Mouse (Mus musculus) right cerebral cortex, postnatal 10 days (tissue): ENCODE data around the gene Nudt1.
"Not testable (repeated sequence)": the region's sequence is repeated elsewhere in the genome, so short reads cannot be mapped to it uniquely, and the experiment has no call there.

Source experiments
- DNase-seq, 2 experiments: peaks; one replicate each; pipeline ENCODE4 v3.0.0; 2021; ENCODE audit warnings: low spot score in 2 of 2

Nudt1 gene

DNA sequence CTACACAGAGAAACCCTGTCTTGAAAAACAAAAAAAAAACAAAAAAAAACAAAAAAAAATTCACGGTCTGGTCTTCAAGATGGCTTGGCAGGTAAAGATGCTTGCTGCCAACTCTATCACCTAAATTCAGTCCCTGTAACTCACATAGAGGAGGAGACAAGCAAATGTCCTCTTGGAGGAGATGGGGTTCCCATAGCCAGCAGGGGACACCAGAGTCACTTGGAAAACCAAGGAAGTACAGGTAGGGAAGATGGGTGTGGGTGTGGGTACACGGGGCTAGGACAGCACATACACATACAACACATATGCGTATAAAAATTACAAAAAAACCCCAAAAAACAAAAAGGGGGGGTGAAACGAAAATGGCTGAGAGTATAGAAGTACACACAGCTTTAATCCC lies 21.4 kb downstream of the Nudt1 start:
- DNase-seq, result no peak

DNA sequence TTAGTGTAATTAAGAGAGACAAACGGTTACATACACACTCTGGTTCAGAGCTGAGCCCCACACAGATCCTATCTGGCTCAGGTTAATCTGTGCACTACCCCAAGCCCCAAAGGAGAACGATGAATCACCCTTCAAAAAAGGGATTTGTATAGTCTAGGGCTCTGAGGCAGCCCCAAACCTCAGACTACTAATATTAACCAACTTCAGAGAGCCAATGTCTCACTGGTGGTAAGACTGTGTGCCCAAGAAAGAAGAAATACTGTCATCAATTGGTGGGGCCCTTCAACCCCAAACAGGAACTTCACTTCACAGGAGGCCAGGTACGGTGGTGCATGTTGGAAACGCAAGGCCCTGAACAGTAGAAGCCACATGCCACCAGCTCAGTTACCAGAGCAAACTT lies 23.8 kb downstream of the Nudt1 start:
- no peak for DNase-seq

DNA sequence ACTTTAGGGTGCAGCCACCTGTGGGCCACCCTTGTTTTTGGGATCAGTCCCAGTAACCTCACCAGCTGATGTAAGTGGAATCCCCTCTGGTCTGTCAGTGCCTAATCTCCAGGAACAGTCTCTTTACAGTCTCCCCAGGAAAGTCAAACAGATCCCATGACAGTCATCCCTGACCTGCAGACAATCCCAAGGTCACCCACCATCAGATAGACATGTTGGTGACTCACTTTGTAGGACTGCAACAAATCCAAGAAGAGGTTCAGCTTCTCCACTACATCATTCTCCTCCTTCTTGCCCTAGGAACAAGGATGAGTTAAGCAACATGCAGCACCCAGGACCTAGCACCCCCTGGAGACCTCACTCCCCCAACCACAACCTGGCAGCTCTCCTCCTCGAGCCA lies 24.6 kb downstream of the Nudt1 start:
- DNase-seq, result no peak

DNA sequence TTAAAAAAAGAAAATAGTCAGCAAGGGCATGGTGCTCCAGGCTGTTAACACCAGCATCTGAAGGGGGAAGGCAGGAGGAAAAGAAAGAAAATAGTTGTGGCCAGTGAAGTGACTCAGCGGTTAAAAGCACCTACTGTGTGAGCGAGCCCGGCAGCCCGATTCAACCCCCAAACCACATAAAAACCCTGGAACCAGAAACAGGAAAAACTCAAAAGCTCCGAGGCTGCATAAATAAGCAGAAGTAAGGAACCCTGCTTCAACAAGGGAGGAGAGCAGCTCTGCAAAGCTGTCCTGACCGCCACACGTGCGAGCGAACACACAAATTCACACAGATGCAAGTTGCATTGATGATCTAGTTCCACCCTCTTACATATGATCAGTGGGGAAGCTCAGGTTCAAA lies 28.4 kb downstream of the Nudt1 start:
- no peak for DNase-seq

DNA sequence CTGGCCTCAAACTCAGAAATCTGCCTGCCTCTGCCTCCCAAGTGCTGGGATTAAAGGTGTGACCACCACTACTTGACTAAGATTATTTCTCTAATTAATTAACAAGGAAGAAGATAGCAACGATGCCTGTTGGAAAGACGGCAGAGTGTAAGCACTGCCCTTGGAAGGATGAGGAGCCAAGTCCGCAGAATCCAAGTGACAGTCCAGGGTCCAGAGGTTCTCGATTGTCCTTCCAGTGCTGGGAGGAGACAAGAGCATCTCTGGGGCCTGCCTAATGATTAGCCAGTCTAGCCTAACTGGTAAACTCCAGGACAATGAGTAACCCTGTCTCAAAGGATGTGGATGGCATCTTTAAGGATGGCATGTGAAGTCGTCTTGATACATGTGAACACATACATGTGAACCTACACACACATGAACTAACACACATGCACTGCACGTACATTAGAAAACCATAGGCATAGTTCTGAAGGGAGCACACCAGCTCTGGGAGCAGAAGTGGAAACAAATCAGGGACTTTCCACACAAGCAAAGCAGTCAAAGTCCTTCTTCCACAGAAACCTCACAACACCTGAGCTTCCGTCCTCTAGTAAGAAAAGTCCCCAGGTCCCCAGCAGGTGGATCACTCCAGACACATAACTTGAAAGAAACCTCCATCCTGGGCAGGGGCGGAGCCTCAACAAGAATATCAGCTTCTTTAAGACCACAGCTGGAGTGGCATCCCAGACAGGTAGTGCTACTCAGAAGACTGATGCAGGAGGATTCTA lies 29.5 kb downstream of the Nudt1 start:
- DNase-seq, result no peak

DNA sequence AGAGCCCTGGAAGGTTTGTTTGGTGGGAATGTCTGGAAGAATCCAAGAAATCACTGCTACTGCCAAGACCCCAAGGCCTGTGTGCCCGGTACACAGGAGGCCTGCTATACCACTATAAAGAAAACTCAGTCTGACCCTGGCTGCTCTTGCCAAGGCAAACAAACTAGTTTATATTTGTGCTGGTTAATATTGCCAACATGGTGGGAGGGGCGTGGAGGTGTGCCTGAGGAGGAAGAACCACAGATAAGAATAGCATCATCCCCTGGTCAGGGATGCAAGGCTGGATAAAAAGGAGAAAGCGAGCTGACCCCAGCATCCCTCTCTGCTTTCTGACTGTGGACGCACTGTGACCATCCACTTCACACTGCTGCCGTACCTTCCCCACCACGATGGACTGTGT lies 30.9 kb downstream of the Nudt1 start:
- DNase-seq, result no peak

DNA sequence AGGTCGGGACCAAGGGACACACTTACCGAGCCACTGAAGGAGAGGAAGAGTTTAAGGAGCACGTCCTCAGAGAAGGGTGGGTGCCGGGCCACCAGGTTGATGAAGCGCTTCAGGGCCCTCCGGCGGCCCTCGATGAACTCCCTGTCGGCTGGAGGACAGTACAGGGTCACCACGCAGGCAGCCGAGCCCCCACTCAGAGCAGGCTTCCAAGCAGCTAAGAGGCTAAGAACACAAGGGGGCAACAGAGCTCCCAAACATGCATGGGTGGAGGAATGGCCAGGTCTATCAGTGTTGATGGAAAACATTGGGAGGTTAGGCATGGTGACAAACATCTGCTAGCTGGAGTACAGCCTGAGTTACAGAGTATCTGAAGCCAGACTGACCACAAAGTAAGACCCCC lies 34.5 kb downstream of the Nudt1 start:
- no peak for DNase-seq

DNA sequence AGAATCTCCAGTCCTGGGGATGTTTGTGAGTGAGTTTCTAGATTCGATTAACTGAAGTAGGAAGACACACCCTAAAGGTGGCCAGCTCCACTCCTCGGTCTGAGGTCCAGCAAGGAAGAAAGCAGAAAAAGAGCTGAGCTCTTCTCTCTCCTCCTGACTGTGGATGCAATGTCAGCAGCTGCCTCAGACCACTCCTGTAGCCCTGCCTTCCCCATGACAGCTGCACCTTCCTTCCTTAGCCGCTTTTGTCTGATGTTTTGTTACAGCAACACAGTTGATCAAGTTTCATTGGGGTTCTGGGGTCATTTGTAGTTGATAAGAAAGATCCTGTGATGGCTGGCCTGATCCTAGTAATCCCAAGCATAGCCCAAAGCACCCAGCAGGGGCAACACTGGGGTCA lies 36.0 kb downstream of the Nudt1 start:
- no peak for DNase-seq

DNA sequence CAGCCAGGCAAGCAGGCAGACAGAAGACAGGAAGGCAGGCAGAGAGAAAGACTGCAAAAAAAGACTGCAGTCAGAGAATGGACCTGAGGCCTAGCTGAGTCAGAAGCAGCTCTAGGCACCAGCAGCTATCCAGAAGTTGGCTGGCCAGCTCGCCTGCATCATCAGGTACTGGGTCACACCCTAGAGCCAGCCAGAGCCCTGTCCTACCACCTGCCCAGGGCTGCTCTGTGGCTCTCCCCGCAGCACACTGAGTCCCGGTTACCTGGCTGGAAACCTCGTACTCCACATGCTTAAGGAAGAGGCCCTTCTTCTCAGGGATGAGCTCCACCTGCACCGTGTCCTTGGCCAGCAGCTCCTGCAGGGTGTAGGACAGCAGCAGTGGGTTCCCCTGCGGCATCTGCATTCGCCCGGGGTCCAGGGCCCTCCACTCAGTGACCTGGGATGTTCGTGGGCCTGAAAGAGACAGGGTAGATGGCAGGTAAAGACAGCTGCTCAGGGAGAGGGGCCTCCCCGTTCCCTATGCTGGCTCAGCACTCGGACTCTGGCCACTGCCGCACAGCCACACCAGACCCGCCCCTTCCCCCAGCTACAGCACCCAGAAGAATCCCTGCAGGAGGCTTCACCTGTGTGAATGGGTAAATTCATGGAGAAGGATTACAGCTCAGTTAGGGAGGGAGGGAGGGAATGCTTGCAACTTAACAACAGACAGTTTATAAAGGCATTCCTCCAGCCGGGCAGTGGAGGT lies 38.6 kb downstream of the Nudt1 start:
- DNase-seq, result no peak

DNA sequence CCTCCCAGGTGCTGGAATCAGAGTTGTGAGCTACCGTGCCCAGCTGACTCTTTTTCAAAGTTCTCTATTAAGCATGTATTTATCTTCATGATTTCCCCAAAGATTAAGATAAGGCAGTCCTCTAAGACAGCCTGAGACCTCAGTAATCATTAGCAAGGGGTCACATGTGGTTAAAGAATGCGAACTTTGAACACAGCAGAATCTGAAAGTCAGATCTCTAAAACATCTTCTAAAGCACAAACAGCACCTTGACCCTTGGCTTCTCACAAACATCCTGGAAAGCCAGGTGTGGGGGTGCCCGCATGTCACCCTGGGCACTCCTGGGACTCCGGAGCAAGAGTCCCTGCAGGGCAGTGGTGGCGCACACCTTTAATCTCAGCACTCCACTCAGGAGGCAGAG lies 43.0 kb downstream of the Nudt1 start:
- DNase-seq, result no peak

DNA sequence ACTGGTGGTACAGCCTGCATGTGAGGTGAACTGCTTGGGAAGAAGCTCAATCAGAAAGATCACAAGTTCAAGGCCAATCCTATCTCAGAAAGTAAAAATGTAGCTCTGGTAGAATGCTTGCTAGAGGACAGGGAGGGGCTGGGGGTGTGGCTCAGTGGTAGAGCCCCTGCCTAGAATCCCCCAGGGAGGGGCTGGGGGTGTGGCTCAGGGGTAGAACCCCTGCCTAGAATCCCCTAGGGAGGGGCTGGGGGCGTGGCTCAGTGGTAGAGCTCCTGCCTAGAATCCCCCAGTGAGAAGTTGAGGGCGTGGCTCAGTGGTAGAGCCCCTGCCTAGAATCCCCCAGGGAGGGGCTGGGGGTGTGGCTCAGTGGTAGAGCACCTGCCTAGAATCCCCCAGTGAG lies 46.7 kb downstream of the Nudt1 start:
- DNase-seq, result not testable (repeated sequence)

DNA sequence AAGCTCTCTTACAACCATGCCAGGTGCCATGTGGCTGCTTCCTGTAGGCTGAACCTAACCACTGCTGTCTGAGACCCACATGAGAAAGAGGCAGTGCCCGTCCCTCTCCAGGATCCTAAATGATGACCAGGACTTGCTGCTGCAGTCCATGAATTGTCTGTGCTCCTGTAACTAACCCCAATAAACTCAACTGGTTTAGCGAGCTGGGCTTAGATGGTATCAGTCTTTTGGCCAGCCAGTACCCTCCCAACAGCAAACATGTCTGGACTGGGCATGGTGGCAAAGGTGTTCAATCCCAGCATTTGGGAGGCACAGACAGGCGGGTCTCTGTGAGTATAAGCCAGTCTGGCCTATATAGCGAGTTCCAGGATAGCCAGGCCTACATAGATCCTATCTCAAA lies 47.5 kb downstream of the Nudt1 start:
- DNase-seq, result no peak

DNA sequence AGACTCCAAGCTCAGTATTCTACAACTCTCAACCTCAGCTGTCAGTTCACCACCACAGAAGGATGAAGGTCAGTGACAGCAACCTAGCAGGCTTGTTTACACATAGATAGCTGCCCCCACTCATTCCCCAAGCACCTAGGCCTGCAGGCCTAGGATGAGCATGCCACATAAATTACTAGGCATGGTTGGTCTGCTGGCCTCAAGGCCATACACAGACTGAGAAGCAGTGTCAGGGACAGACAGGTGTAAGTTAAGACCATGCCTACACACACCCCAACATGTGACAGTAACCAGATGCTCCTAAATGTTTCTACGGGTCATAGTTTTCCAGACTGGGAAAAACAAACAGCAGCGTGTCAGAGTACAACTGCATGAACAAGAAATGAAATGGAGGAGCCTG lies 48.0 kb downstream of the Nudt1 start:
- DNase-seq, result no peak

DNA sequence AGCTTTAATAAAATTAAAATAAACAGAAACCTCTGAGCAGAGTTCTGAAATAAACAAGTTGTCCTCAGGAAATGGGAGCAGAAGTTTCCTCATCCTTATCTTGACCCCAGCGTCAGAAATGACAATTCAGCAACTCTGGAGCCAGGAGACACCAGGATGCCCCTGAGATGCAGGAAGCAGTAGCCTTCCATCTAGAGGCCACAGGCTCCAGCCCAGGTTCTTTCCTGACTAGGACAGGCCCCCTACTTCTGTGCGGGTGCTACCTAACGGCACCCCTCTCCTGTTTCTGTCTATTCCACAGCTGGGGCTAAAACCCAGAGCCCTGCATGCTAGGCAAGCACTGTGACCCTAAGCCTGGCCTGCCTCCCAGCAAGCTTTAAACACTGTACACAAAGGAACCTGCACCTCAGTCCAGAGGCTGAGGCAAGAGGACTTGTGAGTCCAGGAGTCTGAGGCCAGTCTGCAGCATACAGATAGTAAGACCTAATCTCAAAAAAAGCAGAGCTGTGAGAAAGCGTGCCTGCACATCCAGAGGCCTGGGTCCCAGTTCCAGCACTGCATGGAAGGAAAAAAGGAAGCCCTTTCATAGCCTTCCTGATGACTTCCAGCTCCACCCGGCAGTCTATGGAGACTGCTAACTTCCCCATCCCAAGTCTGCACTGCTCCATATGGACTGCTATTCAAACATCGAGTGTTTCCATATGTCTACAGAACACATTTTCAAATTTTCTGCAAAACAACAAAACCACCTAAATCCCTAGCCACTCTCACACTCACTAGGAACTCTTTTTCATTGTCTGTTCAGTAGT lies 49.2 kb downstream of the Nudt1 start:
- DNase-seq, result no peak

DNA sequence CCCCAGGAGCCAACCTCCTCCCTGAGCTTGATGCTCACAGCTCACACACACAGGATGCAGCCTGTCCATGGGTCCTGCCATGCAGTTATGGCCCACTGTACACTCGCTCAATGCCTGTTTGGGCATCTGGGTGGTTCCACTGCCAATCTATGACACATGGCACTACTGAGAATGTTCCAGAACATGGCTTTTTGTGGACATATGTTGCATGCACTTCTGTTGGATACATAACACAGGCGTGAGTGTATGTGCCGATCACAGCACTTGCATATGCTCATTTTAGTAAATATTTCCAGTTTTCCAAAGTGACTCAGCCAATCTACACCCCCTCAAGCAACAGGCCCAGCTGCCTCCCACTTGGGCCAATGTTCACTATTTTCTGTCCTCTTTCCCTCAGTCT lies 50.2 kb downstream of the Nudt1 start:
- DNase-seq, result peak; percentile 36 to 73

DNA sequence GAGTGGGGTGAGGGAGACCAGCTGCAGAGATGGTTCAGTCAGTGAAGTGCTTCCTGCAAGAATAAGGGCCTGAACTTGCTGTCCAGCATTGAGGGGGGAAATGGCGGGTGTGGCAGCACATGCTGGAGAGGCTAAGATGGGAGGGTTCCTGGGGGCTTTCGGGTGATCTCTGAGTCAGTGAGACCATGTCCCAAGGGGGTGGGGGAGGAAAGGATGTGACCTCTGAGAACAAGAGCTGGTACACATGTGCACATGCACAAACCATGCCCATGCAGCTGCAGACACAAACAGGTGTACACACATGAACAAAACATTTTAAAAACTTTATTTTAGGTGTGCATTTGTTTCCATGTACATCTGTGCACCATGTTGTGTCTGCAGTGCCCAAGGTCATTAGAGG lies 52.3 kb downstream of the Nudt1 start:
- DNase-seq, result no peak

DNA sequence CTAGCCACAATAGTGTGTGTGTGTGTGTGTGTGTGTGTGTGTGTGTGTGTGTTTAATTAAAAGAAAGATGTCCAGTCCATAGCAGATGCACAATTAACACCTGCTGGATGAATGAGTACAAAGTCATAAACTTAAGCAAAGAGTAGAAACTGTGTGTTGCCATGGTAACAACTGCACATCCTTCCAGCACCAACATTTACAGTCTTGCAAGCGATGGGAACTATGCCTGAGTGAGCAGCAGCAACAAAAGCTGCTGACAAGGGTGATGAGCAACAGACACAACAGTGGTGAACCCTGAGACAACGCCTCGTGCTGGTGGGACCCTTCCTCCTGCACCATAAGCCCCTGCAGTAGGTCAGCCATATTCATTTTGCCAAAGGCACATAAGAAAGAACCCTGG lies 52.8 kb downstream of the Nudt1 start:
- peak; percentile 47 to 65 for DNase-seq

DNA sequence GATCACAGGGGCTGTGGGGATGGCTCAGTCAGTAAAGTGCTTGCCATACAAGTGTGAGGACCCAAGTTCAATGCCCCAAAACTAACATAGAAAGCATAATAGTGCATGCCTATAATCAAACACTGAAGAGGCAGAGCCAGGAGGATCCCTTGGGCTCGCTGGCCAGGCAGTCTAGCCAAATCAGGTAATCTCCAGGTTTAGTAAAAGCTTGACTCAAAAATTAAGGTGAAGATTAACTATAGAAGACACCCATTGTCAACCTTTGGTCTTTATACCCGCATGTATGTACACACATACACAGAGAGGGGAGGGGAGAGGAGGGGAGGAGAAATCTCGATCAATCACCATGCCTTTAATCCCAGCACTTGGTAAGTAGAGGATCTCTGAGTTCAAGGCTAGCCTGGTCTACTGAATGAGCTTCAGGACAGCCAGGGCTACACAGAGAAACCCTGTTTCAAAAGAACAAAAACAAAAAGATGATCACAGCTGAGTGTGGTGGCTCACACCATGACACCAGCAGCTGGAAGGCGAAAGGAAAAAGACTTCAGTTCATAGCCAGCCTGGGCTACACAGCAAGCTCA lies 53.9 kb downstream of the Nudt1 start:
- DNase-seq, result no peak

DNA sequence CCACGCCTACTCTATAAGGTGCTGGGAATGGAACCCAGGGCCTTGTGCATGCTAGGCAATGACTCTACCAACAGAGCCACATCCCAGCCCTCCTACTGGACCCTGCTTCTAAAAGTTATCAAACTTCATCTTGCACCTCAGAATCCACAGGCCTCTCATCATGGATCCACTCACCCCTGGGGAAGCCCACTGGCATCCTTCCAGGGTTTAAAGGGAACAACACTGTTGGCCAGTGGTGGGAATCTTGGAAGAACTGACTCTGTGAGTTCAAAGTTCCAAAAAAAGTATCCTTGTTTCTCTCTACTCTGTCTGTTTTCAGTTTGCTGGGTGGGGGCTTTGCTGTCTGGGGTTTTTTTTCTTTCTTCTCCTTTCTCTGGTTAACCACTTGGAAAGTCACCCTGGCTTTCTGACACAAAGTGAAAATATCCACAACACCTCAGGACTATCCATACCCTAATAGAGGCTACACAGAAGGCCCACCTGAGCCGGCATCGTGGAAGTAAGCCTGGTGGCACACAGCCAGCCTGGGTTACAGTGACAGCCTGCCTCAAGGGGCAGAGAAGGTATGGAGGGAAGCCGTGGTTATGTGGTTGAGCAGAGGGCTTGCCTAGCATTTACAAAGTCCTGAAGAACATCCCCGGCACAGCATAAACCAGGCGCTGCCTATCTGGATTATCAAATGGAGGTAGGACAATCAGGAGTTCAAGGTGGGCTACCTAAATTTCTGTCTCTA lies 56.8 kb downstream of the Nudt1 start:
- no peak for DNase-seq

DNA sequence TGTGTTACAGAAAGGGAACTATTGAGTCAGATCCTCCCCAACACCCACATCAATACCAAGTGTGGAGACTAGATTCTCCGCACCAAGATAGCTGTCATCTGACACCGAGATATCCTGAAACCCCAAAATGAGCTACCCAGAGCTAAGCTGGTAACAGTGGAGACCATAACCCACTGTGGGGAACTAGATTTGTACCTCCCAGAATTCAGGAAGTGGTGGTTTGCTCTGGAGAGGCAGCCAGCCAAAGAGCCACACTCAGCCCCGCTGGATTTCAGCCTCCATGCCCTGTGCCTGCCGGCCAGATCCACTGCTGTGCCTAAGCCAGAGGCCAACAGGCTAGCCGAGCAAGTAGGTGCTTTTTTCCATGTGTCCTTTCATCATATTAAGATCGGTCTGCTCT lies 57.8 kb downstream of the Nudt1 start:
- DNase-seq, result no peak

DNA sequence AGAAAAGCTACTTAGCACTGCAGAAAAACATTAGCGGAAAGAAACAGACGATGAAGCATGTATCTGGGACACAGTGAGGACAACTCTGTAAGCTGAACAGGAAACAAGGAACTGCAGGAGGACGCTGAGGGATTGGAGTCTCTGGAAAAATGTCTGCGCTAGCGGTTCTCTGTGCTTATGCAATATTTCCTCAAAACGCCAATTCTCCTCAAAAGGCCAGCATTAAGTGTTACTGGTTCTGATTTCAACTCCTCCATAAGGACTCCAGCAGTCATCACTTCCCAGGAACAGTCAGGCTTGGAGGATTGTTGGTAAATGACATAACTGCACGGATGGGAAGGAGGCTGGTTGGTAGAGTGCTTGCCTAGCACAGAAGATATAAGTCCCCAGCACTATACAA lies 59.7 kb downstream of the Nudt1 start:
- DNase-seq, result no peak

DNA sequence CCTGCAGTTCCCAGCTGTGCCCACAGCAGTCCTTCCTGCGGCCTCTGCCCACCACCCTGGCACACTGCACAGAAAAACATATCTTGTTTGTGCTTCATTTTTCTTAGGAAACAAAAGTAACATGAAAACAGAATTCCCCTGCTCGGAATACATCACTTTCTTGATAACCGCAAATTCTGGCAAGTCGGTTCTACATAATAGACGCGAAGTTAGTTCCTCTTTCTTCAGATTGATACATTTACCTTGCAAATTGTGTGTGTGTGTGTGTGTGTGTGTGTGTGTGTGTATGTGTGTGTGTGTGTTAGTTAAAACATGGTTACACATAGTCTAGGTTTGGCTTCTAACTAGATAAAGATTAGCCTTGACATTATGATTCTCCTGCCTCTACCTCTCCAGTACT lies 61.2 kb downstream of the Nudt1 start:
- no peak for DNase-seq
